Mouse (Mus musculus) CH12.LX (cell line): ENCODE measurements at regions not wholly inside any gene's neighbourhood (a gene's known extent, or its start where the extent isn't known, plus 50 kb on each side); places are given as distances from the start of the nearest gene placed in this dataset.

Source experiments
- DNase-seq: peaks from one replicate; pipeline ENCODE4 v3.0.0-alpha.2; 2013; ENCODE audit errors: extremely low read depth
- H3K27ac ChIP-seq: 2 replicates; pipeline ENCODE4 v1.5.1; 2012; ENCODE audit warnings: low read depth, mild to moderate bottlenecking, control low read depth, moderate library complexity; ENCODE audit not compliant: insufficient read depth
- H3K27me3 ChIP-seq: replicated peaks from 2 replicates; pipeline ENCODE3; 2012; ENCODE audit warnings: inconsistent platforms
- H3K36me3 ChIP-seq, 2 experiments: replicated peaks in 1 of 2; 2 replicates each; pipeline versions ENCODE3 to v1.6.1; 2012; ENCODE audit warnings: inconsistent platforms in 1 of 2, low read length in 1 of 2, mild to moderate bottlenecking in 1 of 2, mixed read lengths in 1 of 2, moderate library complexity in 1 of 2; ENCODE audit not compliant: control insufficient read depth in 1 of 2, insufficient read depth in 1 of 2
- H3K4me1 ChIP-seq, 2 experiments: 2 replicates each; pipeline ENCODE4 v1.6.1; 2012; ENCODE audit warnings: inconsistent platforms in 1 of 2, moderate library complexity in 1 of 2; ENCODE audit not compliant: insufficient read depth in 2 of 2, control insufficient read depth in 1 of 2
- H3K4me2 ChIP-seq: 2 replicates; pipeline ENCODE4 v1.6.1; 2012; ENCODE audit warnings: low read depth, mild to moderate bottlenecking, control low read depth; ENCODE audit not compliant: poor library complexity, insufficient read depth, severe bottlenecking
- H3K4me3 ChIP-seq, 3 experiments: fragments of 150-350 bp in 1 of 3; sonication (generic) in 1 of 3; replicated peaks in 1 of 3; 2 replicates each; pipeline versions ENCODE3 to v1.5.1; 2011 to 2012; ENCODE audit warnings: low read depth in 2 of 3, low read length in 2 of 3, mild to moderate bottlenecking in 2 of 3, moderate library complexity in 2 of 3, control low read depth in 1 of 3, improper control_type of control experiment in 1 of 3, inconsistent platforms in 1 of 3, mixed read lengths in 1 of 3; ENCODE audit not compliant: poor library complexity in 1 of 3
- H3K79me2 ChIP-seq: replicated peaks from 2 replicates; pipeline ENCODE4 v1.6.1; 2012; ENCODE audit warnings: mild to moderate bottlenecking, moderate library complexity; ENCODE audit not compliant: control insufficient read depth, poor library complexity, insufficient read depth, severe bottlenecking; ENCODE audit errors: extremely low read depth
- H3K9ac ChIP-seq: 2 replicates; pipeline ENCODE4 v1.6.1; 2012; ENCODE audit warnings: low read depth, mild to moderate bottlenecking, control low read depth, moderate library complexity; ENCODE audit not compliant: insufficient read depth
- H3K9me3 ChIP-seq: replicated peaks from 2 replicates; pipeline ENCODE3; 2012; ENCODE audit warnings: low read length, inconsistent platforms, mixed read lengths
- BHLHE40 ChIP-seq: IDR thresholded peaks from 2 replicates; pipeline ENCODE4 v1.6.1; 2011; ENCODE audit warnings: mild to moderate bottlenecking, low read depth, low read length, improper control_type of control experiment
- CHD2 ChIP-seq: IDR thresholded peaks from 2 replicates; pipeline ENCODE4 v1.6.1; 2011; ENCODE audit warnings: low read length, improper control_type of control experiment
- CTCF ChIP-seq, 2 experiments: IDR thresholded peaks in 1 of 2; conservative IDR thresholded peaks in 1 of 2; 2 replicates each; pipeline ENCODE4 v1.5.1; 2011 to 2012; ENCODE audit warnings: low read depth in 2 of 2, low read length in 2 of 2, improper control_type of control experiment in 1 of 2, inconsistent platforms in 1 of 2, mild to moderate bottlenecking in 1 of 2, moderate library complexity in 1 of 2
- ELF1 ChIP-seq: IDR thresholded peaks from 2 replicates; pipeline ENCODE4 v1.6.1; 2014; ENCODE audit warnings: low read depth, mild to moderate bottlenecking, inconsistent platforms, low read length, improper control_type of control experiment
- EP300 ChIP-seq: IDR thresholded peaks from 2 replicates; pipeline ENCODE4 v1.6.1; 2011; ENCODE audit warnings: low read length, improper control_type of control experiment
- ETS1 ChIP-seq: conservative IDR thresholded peaks from 2 replicates; pipeline ENCODE4 v1.6.1; 2012; ENCODE audit warnings: low read depth, mild to moderate bottlenecking, inconsistent platforms, low read length, improper control_type of control experiment, moderate library complexity
- GABPA ChIP-seq: IDR thresholded peaks from 2 replicates; pipeline ENCODE4 v1.6.1; 2012; ENCODE audit warnings: low read depth, low read length, improper control_type of control experiment, inconsistent platforms; ENCODE audit not compliant: insufficient replicate concordance
- HCFC1 ChIP-seq: IDR thresholded peaks from 2 replicates; pipeline ENCODE4 v1.6.1; 2012; ENCODE audit warnings: low read depth, mild to moderate bottlenecking, inconsistent platforms, low read length, improper control_type of control experiment
- IRF4 ChIP-seq: IDR thresholded peaks from 2 replicates; pipeline ENCODE4 v1.6.1; 2014; ENCODE audit warnings: low read depth, mild to moderate bottlenecking, inconsistent platforms, low read length, improper control_type of control experiment
- JUN ChIP-seq: IDR thresholded peaks from 2 replicates; pipeline ENCODE4 v1.6.1; 2011; ENCODE audit warnings: low read depth, mild to moderate bottlenecking, low read length, improper control_type of control experiment, moderate library complexity; ENCODE audit not compliant: insufficient read depth
- JUND ChIP-seq: conservative IDR thresholded peaks from 2 replicates; pipeline ENCODE4 v1.6.1; 2011; ENCODE audit warnings: low read depth, low read length, improper control_type of control experiment
- KAT2A ChIP-seq: IDR thresholded peaks from 2 replicates; pipeline ENCODE4 v1.6.1; 2012; ENCODE audit warnings: low read length, improper control_type of control experiment, inconsistent platforms; ENCODE audit not compliant: insufficient replicate concordance
- MAFK ChIP-seq: IDR thresholded peaks from 2 replicates; pipeline ENCODE4 v1.6.1; 2011; ENCODE audit warnings: low read length, improper control_type of control experiment; ENCODE audit not compliant: insufficient replicate concordance
- MAX ChIP-seq: IDR thresholded peaks from 2 replicates; pipeline ENCODE4 v1.6.1; 2011; ENCODE audit warnings: low read length, improper control_type of control experiment
- MAZ ChIP-seq: IDR thresholded peaks from 2 replicates; pipeline ENCODE4 v1.6.1; 2012; ENCODE audit warnings: low read depth, mild to moderate bottlenecking, inconsistent platforms, low read length, improper control_type of control experiment, moderate library complexity
- MEF2A ChIP-seq: IDR thresholded peaks from 2 replicates; pipeline ENCODE4 v1.6.1; 2014; ENCODE audit warnings: low read depth, mild to moderate bottlenecking, inconsistent platforms, low read length, improper control_type of control experiment, borderline replicate concordance
- MXI1 ChIP-seq: IDR thresholded peaks from 2 replicates; pipeline ENCODE4 v1.6.1; 2011; ENCODE audit warnings: mild to moderate bottlenecking, low read depth, low read length, improper control_type of control experiment
- NRF1 ChIP-seq: IDR thresholded peaks from 2 replicates; pipeline ENCODE4 v1.6.1; 2014; ENCODE audit warnings: low read depth, mild to moderate bottlenecking, inconsistent platforms, low read length, improper control_type of control experiment, moderate library complexity
- PAX5 ChIP-seq: IDR thresholded peaks from 2 replicates; pipeline ENCODE4 v1.6.1; 2012; ENCODE audit warnings: low read length, inconsistent platforms, mixed read lengths
- POLR2AphosphoS2 ChIP-seq: IDR thresholded peaks from 2 replicates; pipeline ENCODE4 v1.6.1; 2011; ENCODE audit warnings: low read depth, low read length, improper control_type of control experiment
- RAD21 ChIP-seq: IDR thresholded peaks from 2 replicates; pipeline ENCODE4 v1.6.1; 2011; ENCODE audit warnings: low read depth, mild to moderate bottlenecking, low read length, improper control_type of control experiment, moderate library complexity
- RCOR1 ChIP-seq: conservative IDR thresholded peaks from 2 replicates; pipeline ENCODE4 v1.6.1; 2012; ENCODE audit warnings: low read depth, mild to moderate bottlenecking, inconsistent platforms, low read length, improper control_type of control experiment
- SIN3A ChIP-seq: IDR thresholded peaks from 2 replicates; pipeline ENCODE4 v1.6.1; 2012; ENCODE audit warnings: low read length, improper control_type of control experiment, inconsistent platforms
- TBP ChIP-seq: conservative IDR thresholded peaks from 2 replicates; pipeline ENCODE4 v1.6.1; 2011; ENCODE audit warnings: low read depth, low read length, improper control_type of control experiment
- TCF12 ChIP-seq: IDR thresholded peaks from 2 replicates; pipeline ENCODE4 v1.6.1; 2014; ENCODE audit warnings: low read depth, mild to moderate bottlenecking, inconsistent platforms, low read length, improper control_type of control experiment
- UBTF ChIP-seq: IDR thresholded peaks from 2 replicates; pipeline ENCODE4 v1.6.1; 2012; ENCODE audit warnings: low read depth, mild to moderate bottlenecking, inconsistent platforms, low read length, improper control_type of control experiment, moderate library complexity
- USF1 ChIP-seq: IDR thresholded peaks from 2 replicates; pipeline ENCODE4 v1.6.1; 2014; ENCODE audit warnings: low read depth, mild to moderate bottlenecking, inconsistent platforms, low read length, improper control_type of control experiment
- USF2 ChIP-seq: conservative IDR thresholded peaks from 2 replicates; pipeline ENCODE4 v1.6.1; 2011; ENCODE audit warnings: low read depth, low read length, improper control_type of control experiment
- ZC3H11A ChIP-seq: IDR thresholded peaks from 2 replicates; pipeline ENCODE4 v1.6.1; 2012; ENCODE audit warnings: low read depth, mild to moderate bottlenecking, inconsistent platforms, low read length, improper control_type of control experiment
- ZKSCAN1 ChIP-seq: IDR thresholded peaks from 2 replicates; pipeline ENCODE4 v1.6.1; 2012; ENCODE audit warnings: low read depth, inconsistent platforms, low read length, improper control_type of control experiment, borderline replicate concordance
- ZMIZ1 ChIP-seq: IDR thresholded peaks from 2 replicates; pipeline ENCODE4 v1.6.1; 2012; ENCODE audit warnings: low read depth, mild to moderate bottlenecking, inconsistent platforms, low read length, improper control_type of control experiment
- ZNF384 ChIP-seq: IDR thresholded peaks from 2 replicates; pipeline ENCODE4 v1.6.1; 2012; ENCODE audit warnings: low read depth, low read length, improper control_type of control experiment, inconsistent platforms
- dilution Hi-C: fragments of 300-500 bp; cut with MboI; formaldehyde crosslinking; loops from 2 replicates; pipeline ENCODE4 v1.14.3; 2020; ENCODE audit warnings: low sequenced_read_pairs; ENCODE audit not compliant: extremely low pct_unique_long_range_greater_than_20kb, extremely low pct_ligation_motif_present
- in situ Hi-C: fragments of 300-500 bp; cut with MboI; formaldehyde crosslinking; loops from 3 replicates; pipeline ENCODE4 v1.14.3; 2019; ENCODE audit warnings: low sequenced_read_pairs, low pct_ligation_motif_present, low pct_unique_long_range_greater_than_20kb, mixed read lengths

- in situ Hi-C loops (no loop called here), dilution Hi-C loops (no loop called here)
- Histone ChIP-seq H3K36me3 (no peaks in the 10 kb centered on the region), H3K79me2 (no peaks in the 10 kb centered on the region), H3K27me3 (no peaks in the 10 kb centered on the region), H3K9ac (no peak overlapping the region), H3K4me1 (peaks cover 0 to 5% of the 10 kb centered on the region in 2 experiments; a peak in 2 of 4 replicates), H3K4me3 (no peak overlapping the region), H3K4me2 (no peak overlapping the region), H3K27ac (no peak overlapping the region), H3K9me3 (no peaks in the 10 kb centered on the region)
- DNase-seq = no peak
- TF ChIP-seq MAZ (no peak), HCFC1 (no peak), RCOR1 (no peak), POLR2AphosphoS2 (no peak), RAD21 (no peak), CTCF (conservative IDR thresholded peaks at IDR 0.05 in 1 of 2, IDR thresholded peaks at IDR 0.05 in 1 of 2; ENCODE audit: low read depth in 2 of 2, low read length in 2 of 2) (no peak), MAFK (no peak), JUND (no peak), ZNF384 (no peak), ZKSCAN1 (no peak), BHLHE40 (no peak), TCF12 (no peak), IRF4 (no peak), SIN3A (no peak), ELF1 (no peak), CHD2 (no peak), TBP (no peak), ZC3H11A (no peak), ZMIZ1 (no peak), NRF1 (no peak)
Measured at GRCm38 (mm10) chr11:12180351-12180750, 141.9 kb upstream of the Grb10 start.

- H3K9ac ChIP-seq = no peak overlapping the region
- dilution Hi-C loops = no loop called here
- in situ Hi-C loops = no loop called here
- TF ChIP-seq MEF2A (0 out of 2 replicates have a peak, but pooled peaks have one; percentile 36), EP300 (peak; percentile 87), RAD21 (no peak), TCF12 (0 out of 2 replicates have a peak, but pooled peaks have one; percentile 26), ZKSCAN1 (no peak), ETS1 (0 out of 2 replicates have a peak, but pooled peaks have one; percentile 34), KAT2A (no peak), MAX (no peak), PAX5 (no peak), ELF1 (no peak), USF2 (no peak), NRF1 (no peak), USF1 (no peak), JUN (peak; percentile 18; the same call in 1 of the 2 replicates), ZC3H11A (no peak), JUND (peak; percentile 68; the same call in 1 of the 2 replicates), RCOR1 (peak; percentile 76; the same call in 1 of the 2 replicates), UBTF (no peak), GABPA (no peak), IRF4 (peak; percentile 78), CHD2 (no peak), MXI1 (no peak)
Measured at GRCm38 (mm10) chr11:12172429-12172828, 133.9 kb upstream of the Grb10 start.

More at GRCm38 (mm10) chr11:12172429-12172828, 133.9 kb upstream of the Grb10 start:
- H3K36me3 ChIP-seq = no peaks in the 10 kb centered on the region
- peaks cover 4 to 8% of the 10 kb centered on the region in 2 experiments; a peak in 3 of 4 replicates for H3K4me1 ChIP-seq
- H3K9me3 ChIP-seq = no peaks in the 10 kb centered on the region
- peak; percentile 34 for DNase-seq
- no peak overlapping the region for H3K4me2 ChIP-seq
- H3K27me3 ChIP-seq = no peaks in the 10 kb centered on the region
- no peaks in the 10 kb centered on the region for H3K79me2 ChIP-seq
- H3K4me3 ChIP-seq = no peak overlapping the region
- H3K27ac ChIP-seq = no peak overlapping the region
